Mouse (Mus musculus) heart, postnatal 0 days (tissue): ENCODE measurements around the gene Gap43.

ENCODE experiments used
- CTCF ChIP-seq: IDR thresholded peaks from 2 replicates; pipeline ENCODE4 v1.5.1; 2016; ENCODE audit warnings: antibody characterized with exemption, control low read depth, low read depth
- EP300 ChIP-seq: IDR thresholded peaks from 2 replicates; pipeline ENCODE4 v1.6.1; 2016; ENCODE audit warnings: antibody characterized with exemption, low read depth

DNA sequence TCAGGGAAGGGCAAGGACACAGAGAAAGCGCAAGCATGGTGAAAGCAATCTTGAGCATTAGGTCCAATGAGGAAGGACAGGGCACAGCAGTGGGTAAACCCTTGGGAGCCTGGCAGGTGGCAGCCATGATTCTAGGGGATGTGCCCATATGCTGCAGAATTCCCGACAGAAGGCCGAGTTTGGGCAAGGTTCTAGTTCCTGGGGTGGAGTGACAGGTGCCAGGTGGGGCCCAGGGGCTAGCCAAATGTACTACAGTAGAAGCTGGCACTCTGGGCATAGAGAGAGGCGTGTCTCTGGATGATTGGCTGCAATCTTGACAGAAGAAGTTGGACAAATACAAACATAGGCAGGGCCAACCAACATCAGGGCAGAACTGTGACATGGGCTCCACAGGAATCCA, 19.6 kb upstream of the Gap43 start:
- TF ChIP-seq EP300 (no peak), CTCF (no peak)
